In genomic region chr12:108953838-108954237, GRCm38 (mm10) we compare ENCODE assay signal across 9 mouse cellular contexts. TPM values are rescaled to one million over a fixed set of nuclear protein-coding genes. Genes with fewer than 3 reads are reported as not detected.
DNase-seq lines count a peak whose midpoint lies in the region; ATAC-seq lines count a peak whose summit lies in the region.
"Had no signal": no experiment of that assay in that cellular context is flagged by ENCODE, and none has a peak within 500 bp of the region (broad histone marks: within the 10 kb centered on the region; RNA-seq: fewer than 3 reads in every experiment).

No protein-coding gene starts in this region.

- no peaks in the 10 kb centered on the region for H3K36me3 ChIP-seq in intestine, embryonic 16.5 days (ENCODE audit: control insufficient read depth, insufficient read depth, low read length)
- no peaks in the 10 kb centered on the region for H3K36me3 ChIP-seq in midbrain, embryonic 14.5 days (ENCODE audit: control insufficient read depth, insufficient read depth, low read length)

- DNase-seq in heart, adult 18-20 months: peak; percentile 17 to 21
- DNase-seq in heart, adult 8-10 months (ENCODE audit: low spot score): no peak
- DNase-seq in MN1 (ENCODE audit: low spot score): peak; percentile 65
- peak; percentile 27 for DNase-seq in embryo, embryonic 9.5 days (ENCODE audit: extremely low spot score)
- DNase-seq in midbrain, embryonic 14.5 days: peak; percentile 68
- no peak for DNase-seq in thymus, postnatal 4 days
- no peak for DNase-seq in frontal cortex, postnatal 14 days (ENCODE audit: low spot score in 2 of 2)

- H3K9ac ChIP-seq in intestine, embryonic 16.5 days (ENCODE audit: low read depth, low read length): no peak overlapping the region
- no peak overlapping the region for H3K9ac ChIP-seq in midbrain, embryonic 14.5 days (replicated peaks; ENCODE audit: low read length)

- no peaks in the 10 kb centered on the region for H3K9me3 ChIP-seq in intestine, embryonic 16.5 days (ENCODE audit: control insufficient read depth, low read length)
- no peaks in the 10 kb centered on the region for H3K9me3 ChIP-seq in midbrain, embryonic 14.5 days (ENCODE audit: control insufficient read depth, low read length)

- H3K27ac ChIP-seq in intestine, embryonic 16.5 days (ENCODE audit: low read length): no peak overlapping the region
- no peak overlapping the region for H3K27ac ChIP-seq in midbrain, embryonic 14.5 days (replicated peaks; ENCODE audit: low read depth, low read length)

- WGBS in intestine, embryonic 16.5 days: 27% methylated on average over 6 of the region's 6 CpGs
- 11% methylated on average over 6 of the region's 6 CpGs for WGBS in midbrain, embryonic 14.5 days

- peaks cover 12% of the 10 kb centered on the region for H3K4me1 ChIP-seq in intestine, embryonic 16.5 days (ENCODE audit: control insufficient read depth, insufficient read depth, low read length)
- H3K4me1 ChIP-seq in midbrain, embryonic 14.5 days (ENCODE audit: control insufficient read depth, insufficient read depth, low read length): peaks cover 28% of the 10 kb centered on the region

- H3K4me2 ChIP-seq in intestine, embryonic 16.5 days (ENCODE audit: low read depth, low read length): no peak overlapping the region
- H3K4me2 ChIP-seq in midbrain, embryonic 14.5 days (ENCODE audit: low read length): 0 out of 2 replicates have a peak overlapping the region, but pooled peaks have one; percentile 15

- H3K4me3 ChIP-seq in intestine, embryonic 16.5 days (ENCODE audit: low read length): no peak overlapping the region
- no peak overlapping the region for H3K4me3 ChIP-seq in midbrain, embryonic 14.5 days (replicated peaks; ENCODE audit: low read depth, low read length)
- H3K4me3 ChIP-seq: myocyte had no signal

- H3K27me3 ChIP-seq in intestine, embryonic 16.5 days (replicated peaks; ENCODE audit: control insufficient read depth, insufficient read depth, low read length): no peaks in the 10 kb centered on the region
- H3K27me3 ChIP-seq in midbrain, embryonic 14.5 days (ENCODE audit: control insufficient read depth, insufficient read depth, low read length): no peaks in the 10 kb centered on the region

- peak; percentile 63 for ATAC-seq in intestine, embryonic 16.5 days
- peak; percentile 27; the same call in 1 of the 2 replicates for ATAC-seq in midbrain, embryonic 14.5 days (ENCODE audit: low FRiP score, low TSS enrichment)

RNA-seq across cellular contexts. Expression of gene Wars, which starts 59.9 kb away (rescaled TPM):
- 10 to 100 TPM; 29.1 to 41.2 TPM for total RNA-seq in heart, adult 18-20 months (2021)
- total RNA-seq in heart, adult 8-10 months (2022): 10 to 100 TPM; 31.0 to 36.9 (median 34.0) TPM
- 79.9 and 82.8 TPM in 2 replicates for polyA plus RNA-seq in intestine, embryonic 16.5 days (2015; fragmentation: Nextera tagmentation; extraction: Ambion mirVana)
- polyA plus RNA-seq in midbrain, embryonic 14.5 days (2014; fragmentation: Nextera tagmentation; extraction: Ambion mirVana): 96.4 and 110 TPM in 2 replicates

Comparison
In these comparisons a context has a peak if more than half of its experiments do, and no peak if none do; other contexts are left out.
1. DNase-seq: peak in heart, adult 18-20 months (2 of 2), MN1 (single experiment), embryo, embryonic 9.5 days (single experiment) and midbrain, embryonic 14.5 days (single experiment); none in heart, adult 8-10 months (single experiment), thymus, postnatal 4 days (single experiment) and frontal cortex, postnatal 14 days (0 of 2).